Mouse (Mus musculus) heart, embryonic 14.5 days (tissue): ENCODE measurements around the gene Mnt. TPM values are rescaled to one million over a fixed set of nuclear protein-coding genes. Genes with fewer than 3 reads are reported as not detected.

ENCODE experiments used
- ATAC-seq: fragments of 200-750 bp; cut with Nextera tagmentation; 2 replicates; pipeline ENCODE4 v1.8.0; 2017; ENCODE audit warnings: low read depth, moderate TSS enrichment; ENCODE audit not compliant: insufficient number of reproducible peaks, insufficient read depth, low FRiP score
- H3K27ac ChIP-seq, 2 experiments: fragments of 200-500 bp in 1 of 2; fragments of 300-500 bp in 1 of 2; sonication (generic) in 1 of 2; replicated peaks in 1 of 2; 2 replicates each; pipeline ENCODE4 v1.5.1; 2012 to 2014; ENCODE audit warnings: low read depth in 2 of 2, low read length in 2 of 2, control low read depth in 1 of 2, mild to moderate bottlenecking in 1 of 2, mixed read lengths in 1 of 2; ENCODE audit not compliant: control insufficient read depth in 1 of 2, insufficient read depth in 1 of 2
- H3K27me3 ChIP-seq: fragments of 300-500 bp; sonication (generic); 2 replicates; pipeline ENCODE4 v1.6.1; 2014; ENCODE audit warnings: mild to moderate bottlenecking, low read length, control low read depth; ENCODE audit not compliant: control insufficient read depth, insufficient read depth
- H3K36me3 ChIP-seq: fragments of 300-500 bp; sonication (generic); 2 replicates; pipeline ENCODE4 v1.6.1; 2014; ENCODE audit warnings: mild to moderate bottlenecking, control low read depth, low read length, mixed read lengths; ENCODE audit not compliant: control insufficient read depth, insufficient read depth
- H3K4me1 ChIP-seq, 2 experiments: fragments of 200-500 bp in 1 of 2; fragments of 300-500 bp in 1 of 2; sonication (generic) in 1 of 2; 2 replicates each; pipeline ENCODE4 v1.6.1; 2012 to 2014; ENCODE audit warnings: low read length in 2 of 2, control low read depth in 1 of 2, mixed read lengths in 1 of 2; ENCODE audit not compliant: control insufficient read depth in 2 of 2, insufficient read depth in 2 of 2
- H3K4me2 ChIP-seq: fragments of 300-500 bp; sonication (generic); 2 replicates; pipeline ENCODE4 v1.6.1; 2014; ENCODE audit warnings: mild to moderate bottlenecking, low read length
- H3K4me3 ChIP-seq, 2 experiments: fragments of 200-500 bp in 1 of 2; fragments of 300-500 bp in 1 of 2; sonication (generic) in 1 of 2; 2 replicates each; pipeline ENCODE4 v1.5.1; 2012 to 2014; ENCODE audit warnings: low read length in 2 of 2, mild to moderate bottlenecking in 2 of 2, control low read depth in 1 of 2, low read depth in 1 of 2, moderate library complexity in 1 of 2; ENCODE audit not compliant: control insufficient read depth in 1 of 2, insufficient read depth in 1 of 2
- H3K9ac ChIP-seq: fragments of 300-500 bp; sonication (generic); 2 replicates; pipeline ENCODE4 v1.6.1; 2014; ENCODE audit warnings: mild to moderate bottlenecking, low read length
- H3K9me3 ChIP-seq: fragments of 300-500 bp; sonication (generic); 2 replicates; pipeline ENCODE4 v1.6.1; 2016; ENCODE audit warnings: low read length, control low read depth; ENCODE audit not compliant: control insufficient read depth
- WGBS: fragments of 180-500 bp; shearing (Covaris S2); extraction: QIAGEN DNeasy Blood & Tissue Kit; methylation state at CpG from one replicate; pipeline ENCODE4 v1.1.7; 2014; 5-methylcytosine and 5-hydroxymethylcytosine counted together
- polyA plus RNA-seq: library from polyadenylated mRNA; unstranded; fragments of >200 nt; fragmentation: Nextera tagmentation; extraction: Ambion mirVana; gene quantifications from 2 replicates; pipeline ENCODE4 v1.2.1, GENCODE M21; 2014

The Mnt gene
- polyA plus RNA-seq, 1 experiment from 2014 or later: 3.7 TPM

DNA sequence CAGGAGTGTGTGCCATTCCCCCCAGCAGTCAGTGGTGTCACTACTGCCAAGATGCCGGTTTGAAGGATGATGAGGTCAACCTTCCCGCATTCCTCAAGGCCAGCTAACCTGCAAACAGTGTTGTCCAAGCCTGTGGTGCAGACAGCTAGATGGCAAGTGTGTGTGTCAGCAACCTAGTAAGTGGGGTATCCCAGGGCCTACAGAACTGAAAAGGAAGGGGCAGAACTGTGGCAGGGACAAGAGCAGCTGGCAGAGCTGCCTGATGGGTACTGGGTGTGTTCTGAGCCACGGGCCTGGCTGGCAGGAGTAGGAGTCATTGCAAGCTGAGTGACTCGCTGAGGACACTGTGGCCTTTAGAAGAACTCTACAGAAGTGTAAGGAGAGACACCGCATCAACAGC is 31.4 kb downstream of the Mnt start:
- ATAC-seq: no peak
- no peak overlapping the region for H3K4me3 ChIP-seq
- H3K27ac ChIP-seq: no peak overlapping the region
- H3K9me3 ChIP-seq: no peaks in the 10 kb centered on the region
- H3K27me3 ChIP-seq: no peaks in the 10 kb centered on the region
- no peak overlapping the region for H3K9ac ChIP-seq
- no peak overlapping the region for H3K4me2 ChIP-seq
- peaks cover 9% of the 10 kb centered on the region; the same call in 1 of the 2 replicates for H3K36me3 ChIP-seq
- H3K4me1 ChIP-seq: peaks cover 16 to 27% of the 10 kb centered on the region in 2 experiments
- WGBS: 60% methylated on average over 5 of the region's 5 CpGs

DNA sequence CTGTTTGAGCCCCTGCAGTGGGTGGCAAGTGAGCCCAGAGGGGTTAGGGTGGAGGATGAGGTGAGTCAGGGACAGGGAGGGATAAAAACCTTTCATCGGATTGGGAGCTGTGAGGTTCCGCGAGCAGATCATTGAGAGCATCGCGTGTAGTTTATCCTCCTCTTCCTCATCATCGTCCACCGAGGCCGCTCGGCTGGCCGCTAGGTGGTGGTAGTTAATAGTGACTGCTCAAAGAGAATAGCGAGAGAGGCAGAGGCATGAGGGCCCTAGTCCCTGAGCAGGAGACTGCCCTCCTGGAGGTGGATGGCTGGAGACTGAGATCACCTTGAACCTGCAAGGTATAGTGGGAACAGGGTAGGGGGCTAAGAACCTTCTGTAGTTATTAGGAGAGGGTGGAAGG is 32.8 kb downstream of the Mnt start:
- Histone ChIP-seq H3K27me3 (no peaks in the 10 kb centered on the region), H3K27ac (peak overlapping the region in 1 of 2 experiments; percentile 30; a peak in 1 of 4 replicates), H3K4me1 (peaks cover 12 to 24% of the 10 kb centered on the region in 2 experiments), H3K4me3 (no peak overlapping the region), H3K9ac (no peak overlapping the region; the same call in 1 of the 2 replicates), H3K9me3 (no peaks in the 10 kb centered on the region), H3K4me2 (peak overlapping the region; percentile 23; the same call in 1 of the 2 replicates), H3K36me3 (peaks cover 18% of the 10 kb centered on the region)
- 15% methylated on average over 11 of the region's 11 CpGs for WGBS
- no peak for ATAC-seq

DNA sequence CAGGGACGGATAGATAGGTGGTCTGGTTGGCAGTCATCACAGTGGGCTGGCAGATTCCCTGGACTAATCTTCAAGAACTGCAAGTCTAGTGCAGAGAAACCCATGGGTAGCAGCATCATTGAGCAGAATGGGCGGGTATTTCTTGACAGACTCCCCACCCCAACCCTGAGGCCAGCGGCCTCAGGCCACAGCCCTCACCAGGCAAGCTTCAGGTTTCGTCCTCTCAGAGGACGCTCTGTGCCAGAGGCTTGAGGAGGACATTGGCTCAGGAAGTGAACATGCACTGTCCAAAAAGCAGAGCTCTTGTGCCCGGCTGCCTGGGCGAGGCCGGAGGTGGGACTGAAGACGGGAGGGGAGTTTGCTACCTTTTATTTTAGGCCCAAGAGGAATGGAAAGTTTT is 33.7 kb downstream of the Mnt start:
- Histone ChIP-seq H3K9ac (no peak overlapping the region), H3K4me1 (peaks cover 12 to 24% of the 10 kb centered on the region in 2 experiments), H3K27ac (0 out of 4 replicates have a peak overlapping the region, but pooled peaks of 1 of the 2 experiments have one; percentile 30), H3K4me3 (no peak overlapping the region), H3K27me3 (no peaks in the 10 kb centered on the region), H3K4me2 (no peak overlapping the region), H3K9me3 (no peaks in the 10 kb centered on the region), H3K36me3 (peaks cover 17% of the 10 kb centered on the region)
- WGBS: 73% methylated on average over 9 of the region's 9 CpGs
- no peak for ATAC-seq

DNA sequence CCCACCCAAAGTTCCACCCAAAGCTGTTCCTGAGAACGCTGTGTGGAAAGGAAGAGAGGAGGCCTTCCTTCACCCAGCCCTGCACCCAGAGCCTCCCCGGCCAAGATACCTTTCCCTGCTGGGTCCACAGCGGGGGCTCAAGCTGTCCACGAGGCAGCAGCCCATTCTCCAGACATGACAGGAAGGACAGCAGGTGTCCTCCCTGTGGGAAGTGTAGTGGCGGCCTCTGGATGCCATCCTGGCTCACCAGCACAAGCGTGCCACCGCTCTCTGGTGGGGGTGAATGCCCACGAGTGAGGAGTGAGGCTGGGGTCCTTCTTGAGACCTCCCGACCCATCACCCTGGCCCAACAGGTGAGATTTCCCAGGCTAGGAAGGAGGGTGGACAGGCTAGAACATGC is 34.5 kb downstream of the Mnt start:
- no peak overlapping the region for H3K9ac ChIP-seq
- H3K4me3 ChIP-seq: no peak overlapping the region
- no peaks in the 10 kb centered on the region for H3K9me3 ChIP-seq
- peaks cover 16% of the 10 kb centered on the region; the same call in 1 of the 2 replicates for H3K36me3 ChIP-seq
- no peak overlapping the region for H3K4me2 ChIP-seq
- H3K27me3 ChIP-seq: no peaks in the 10 kb centered on the region
- H3K4me1 ChIP-seq: peaks cover 12 to 24% of the 10 kb centered on the region in 2 experiments
- no peak for ATAC-seq
- WGBS: 83% methylated on average over 9 of the region's 9 CpGs
- H3K27ac ChIP-seq: no peak overlapping the region

DNA sequence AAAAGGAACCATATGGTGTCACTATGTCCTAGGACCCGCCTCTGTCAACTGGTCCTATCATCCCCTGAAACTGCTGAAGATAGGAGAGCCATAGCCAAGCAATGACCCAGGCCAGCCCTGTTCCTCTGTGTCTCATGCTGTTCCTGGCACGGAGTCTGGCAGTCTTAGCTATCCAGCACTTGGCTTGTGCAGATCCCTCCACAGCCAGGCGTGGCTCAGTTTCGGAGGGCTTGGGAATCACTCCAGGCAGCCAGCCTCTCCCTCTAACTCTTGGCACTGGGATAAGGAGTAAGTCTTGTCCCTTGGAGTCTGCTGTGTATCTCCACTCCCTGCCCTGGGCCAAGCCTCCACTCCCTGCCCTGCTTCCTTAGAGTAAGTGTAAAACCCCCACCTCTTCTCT is 35.9 kb downstream of the Mnt start:
- Histone ChIP-seq H3K36me3 (peaks cover 16% of the 10 kb centered on the region; the same call in 1 of the 2 replicates), H3K27ac (0 out of 4 replicates have a peak overlapping the region, but pooled peaks of 1 of the 2 experiments have one; percentile 38), H3K9ac (no peak overlapping the region), H3K4me2 (no peak overlapping the region), H3K9me3 (no peaks in the 10 kb centered on the region), H3K4me1 (peaks cover 17 to 32% of the 10 kb centered on the region in 2 experiments), H3K27me3 (no peaks in the 10 kb centered on the region), H3K4me3 (no peak overlapping the region)
- 71% methylated on average over 4 of the region's 4 CpGs for WGBS
- ATAC-seq: no peak; the same call in 1 of the 2 replicates

DNA sequence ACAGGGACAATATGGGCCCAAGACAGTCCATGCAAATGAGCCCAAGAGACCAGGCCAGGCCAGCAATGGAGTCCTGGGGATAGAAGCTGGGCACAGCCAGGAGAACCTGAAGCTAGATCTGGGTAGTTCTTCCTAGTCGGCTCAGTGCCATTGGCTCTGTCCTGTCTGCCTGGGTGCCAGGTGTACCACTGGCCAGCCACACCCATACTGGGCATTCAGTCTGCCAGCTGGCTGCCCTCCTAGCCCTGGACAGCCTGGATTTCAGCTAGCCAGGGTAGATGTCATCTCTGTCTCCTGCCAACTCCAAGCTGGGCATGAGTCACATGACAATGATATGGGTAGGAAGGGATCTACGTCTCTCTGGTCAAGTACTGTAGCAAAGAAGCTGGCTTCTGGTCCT is 36.5 kb downstream of the Mnt start:
- Histone ChIP-seq H3K36me3 (peaks cover 16% of the 10 kb centered on the region; the same call in 1 of the 2 replicates), H3K9me3 (no peaks in the 10 kb centered on the region), H3K4me3 (no peak overlapping the region), H3K4me1 (peaks cover 15 to 29% of the 10 kb centered on the region in 2 experiments), H3K27ac (0 out of 4 replicates have a peak overlapping the region, but pooled peaks of 1 of the 2 experiments have one; percentile 17), H3K27me3 (no peaks in the 10 kb centered on the region), H3K9ac (no peak overlapping the region), H3K4me2 (no peak overlapping the region)
- WGBS: 70% methylated on average over 2 of the region's 2 CpGs
- no peak for ATAC-seq

DNA sequence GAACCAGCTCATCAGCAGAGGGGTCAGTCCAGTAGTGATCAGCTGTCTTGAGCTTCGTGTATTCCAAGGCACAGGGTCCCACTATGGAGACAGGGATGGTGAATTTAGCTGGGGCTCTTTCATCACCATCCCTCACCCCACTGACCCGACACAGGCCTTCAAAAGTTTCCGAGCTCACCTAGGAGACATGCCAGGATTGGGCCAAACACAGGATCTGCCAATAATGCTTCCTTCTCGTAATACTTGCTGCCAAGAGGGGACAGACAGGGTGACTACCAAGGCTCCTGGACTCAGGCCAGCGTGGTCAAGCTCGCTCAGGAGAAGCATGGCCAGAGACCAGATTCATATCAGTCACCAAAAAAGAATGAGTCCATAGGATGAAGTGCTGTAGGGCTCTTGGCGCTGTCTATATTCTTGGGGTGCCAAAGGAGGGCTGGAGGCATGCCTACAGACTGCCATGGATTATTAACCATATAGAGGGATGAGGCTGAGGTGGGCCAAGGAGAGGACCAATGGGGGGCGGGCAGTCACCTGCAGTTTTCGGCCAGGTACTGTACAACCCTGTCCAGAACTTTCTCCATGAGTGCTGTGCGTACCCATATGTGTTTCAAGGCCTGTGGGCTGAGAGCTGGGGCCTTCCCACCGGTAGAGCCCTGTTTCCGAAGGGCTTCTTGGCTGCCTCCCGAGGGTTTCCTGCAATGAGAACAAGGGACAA is 37.5 kb downstream of the Mnt start:
- 85% methylated on average over 13 of the region's 13 CpGs for WGBS
- no peak overlapping the region for H3K9ac ChIP-seq

More for the DNA sequence above, 37.5 kb downstream of the Mnt start:
- Histone ChIP-seq H3K36me3 (peaks cover 16% of the 10 kb centered on the region; the same call in 1 of the 2 replicates), H3K4me3 (no peak overlapping the region), H3K4me2 (no peak overlapping the region), H3K4me1 (peaks cover 13 to 22% of the 10 kb centered on the region in 2 experiments), H3K9me3 (no peaks in the 10 kb centered on the region), H3K27me3 (no peaks in the 10 kb centered on the region), H3K27ac (no peak overlapping the region)
- ATAC-seq: no peak
